Mouse (Mus musculus): ENCODE data around the gene Spg11.

The Spg11 gene

GRCm38 (mm10) chr2:122117961-122118958 lies at the start of gene Spg11:
Gene Spg11 (minus strand): TSS chr2:122118386.
- DNase-seq (ENCODE audit: low spot score), result peak; percentile 97

- no peak for DNase-seq (ENCODE audit: low spot score)
Observed at GRCm38 (mm10) chr2:122164293-122164692, 46.1 kb upstream of the Spg11 start.

- DNase-seq (ENCODE audit: low spot score), result no peak
Observed at GRCm38 (mm10) chr2:122163430-122164195, 45.4 kb upstream of the Spg11 start.

- DNase-seq (ENCODE audit: low spot score), result no peak
Observed at GRCm38 (mm10) chr2:122162529-122162928, 44.3 kb upstream of the Spg11 start.

DNA sequence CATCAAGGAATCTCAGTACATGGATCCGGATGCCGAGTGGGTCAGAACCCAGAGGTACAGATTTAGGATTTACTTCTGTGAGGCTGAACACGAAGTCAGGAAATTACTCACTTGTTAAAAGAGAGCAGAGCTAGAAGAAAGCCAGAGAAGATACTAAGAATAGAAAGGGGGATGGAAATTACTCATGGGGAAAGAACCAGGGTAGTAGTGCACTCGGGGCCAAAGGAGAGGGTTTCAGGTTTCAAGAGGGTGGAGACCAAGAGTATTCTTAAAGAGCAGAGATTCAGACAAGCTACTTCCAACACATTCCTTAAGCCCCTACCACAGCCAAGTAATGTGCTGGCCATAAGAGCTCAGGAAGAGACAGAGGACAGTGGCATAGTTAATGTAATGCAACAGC lies 43.4 kb upstream of the Spg11 start:
- DNase-seq (ENCODE audit: low spot score), result no peak

- DNase-seq (ENCODE audit: low spot score), result peak; percentile 51
Observed at GRCm38 (mm10) chr2:122160680-122161079, 42.5 kb upstream of the Spg11 start, which contains the start of gene Trim69. Gene Trim69 (plus strand): TSS chr2:122160700.

GRCm38 (mm10) chr2:122159667-122160066 lies 41.5 kb upstream of the Spg11 start:
- DNase-seq (ENCODE audit: low spot score), result no peak

DNA sequence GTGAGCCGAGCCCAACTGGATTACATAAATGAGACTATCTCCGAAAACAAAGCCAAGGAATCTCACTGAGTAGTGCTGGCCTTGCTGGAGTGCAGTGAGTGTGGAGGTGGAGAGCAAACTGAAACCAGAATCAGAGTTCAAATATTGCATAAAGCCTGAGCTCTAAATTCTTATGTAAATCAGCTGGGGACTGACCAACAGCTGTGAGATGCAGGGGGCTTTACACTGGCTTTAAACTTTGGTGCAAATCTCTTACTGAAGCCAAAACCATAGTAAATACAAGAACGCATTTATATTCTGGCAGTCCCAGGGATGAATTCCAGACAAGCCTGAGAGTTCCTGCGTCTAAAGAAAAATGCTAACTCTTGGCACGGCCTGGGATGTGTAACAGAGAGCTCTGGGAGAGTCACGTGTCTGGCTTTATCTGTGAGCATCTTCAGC lies 40.2 kb upstream of the Spg11 start:
- DNase-seq (ENCODE audit: low spot score), result no peak

GRCm38 (mm10) chr2:122157561-122157960 lies 39.4 kb upstream of the Spg11 start:
- no peak for DNase-seq (ENCODE audit: low spot score)

DNA sequence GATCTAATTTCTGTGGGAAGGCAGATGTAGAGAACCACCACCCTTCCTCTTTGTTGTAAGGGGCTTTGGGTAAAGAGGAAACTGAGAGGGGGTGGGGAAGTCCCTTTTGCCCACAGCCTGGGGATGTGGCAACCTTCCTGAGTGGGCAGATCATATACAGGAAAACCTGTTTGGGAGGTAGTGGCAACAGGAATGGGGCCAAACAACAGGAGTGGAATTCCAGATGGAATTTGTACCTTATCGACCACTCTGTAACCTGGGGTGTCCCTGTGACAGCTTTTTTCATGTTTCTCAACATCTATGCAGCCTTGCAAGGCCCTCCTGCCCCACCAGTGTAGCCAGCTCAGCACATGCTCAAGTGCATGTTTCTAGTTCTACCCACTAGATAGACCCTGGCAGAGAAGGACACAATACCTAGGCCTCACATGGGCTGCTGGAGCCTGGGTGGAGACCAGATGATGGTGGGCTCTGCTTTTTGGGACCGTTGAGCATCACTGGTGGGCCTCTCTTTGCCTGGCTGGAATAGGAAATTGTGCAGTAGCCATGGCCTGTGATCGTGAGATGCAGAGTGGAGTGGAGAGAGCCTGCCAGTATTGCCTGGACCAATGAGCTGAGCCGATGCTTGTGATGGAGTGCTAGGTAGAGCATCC lies 38.0 kb upstream of the Spg11 start:
- no peak for DNase-seq (ENCODE audit: low spot score)

- DNase-seq (ENCODE audit: low spot score), result no peak
Observed at GRCm38 (mm10) chr2:122155292-122155691, 37.1 kb upstream of the Spg11 start.

DNA sequence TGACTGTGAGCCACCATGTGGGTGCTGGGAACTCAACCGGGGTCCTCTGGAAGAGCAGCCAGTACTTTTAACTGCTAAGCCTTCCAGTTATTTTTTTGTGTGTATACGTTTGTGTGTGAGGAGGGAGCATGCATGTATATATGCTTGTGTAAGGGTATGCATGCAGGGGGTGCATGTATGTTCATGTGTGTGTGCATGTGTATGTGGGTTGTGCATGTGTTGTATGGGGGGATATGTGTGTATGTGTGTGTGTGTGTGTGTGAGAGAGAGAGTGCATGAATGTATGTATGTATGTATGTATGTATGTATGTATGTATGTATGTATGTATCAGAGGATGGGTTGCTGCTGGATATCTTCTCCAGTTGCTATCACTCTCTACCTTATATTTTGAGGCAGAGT lies 36.3 kb upstream of the Spg11 start:
- DNase-seq (ENCODE audit: low spot score), result no peak

GRCm38 (mm10) chr2:122153681-122154365 lies 35.6 kb upstream of the Spg11 start:
- DNase-seq (ENCODE audit: low spot score), result no peak

DNA sequence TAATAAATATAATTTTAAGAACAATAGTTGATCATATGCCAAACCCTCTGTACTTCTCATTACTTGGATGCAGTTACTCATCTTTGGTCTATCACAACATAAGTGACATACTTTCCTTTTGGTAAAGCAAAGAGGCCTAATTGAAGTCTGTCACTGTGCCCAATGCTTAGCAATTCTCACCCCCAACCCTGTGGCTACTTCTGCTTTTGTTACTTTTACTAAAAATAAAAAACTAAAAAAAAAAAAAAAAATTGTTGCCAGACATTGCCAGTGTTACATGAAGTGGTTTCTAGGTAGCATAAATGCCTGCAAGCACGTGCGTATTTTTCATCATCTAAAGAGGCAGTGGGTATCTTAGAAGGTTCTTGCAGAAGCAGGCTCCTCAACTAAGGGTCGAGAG lies 34.7 kb upstream of the Spg11 start:
- no peak for DNase-seq (ENCODE audit: low spot score)

- no peak for DNase-seq (ENCODE audit: low spot score)
Observed at GRCm38 (mm10) chr2:122151221-122151620, 33.0 kb upstream of the Spg11 start.

- no peak for DNase-seq (ENCODE audit: low spot score)
Observed at GRCm38 (mm10) chr2:122149716-122150115, 31.5 kb upstream of the Spg11 start.

DNA sequence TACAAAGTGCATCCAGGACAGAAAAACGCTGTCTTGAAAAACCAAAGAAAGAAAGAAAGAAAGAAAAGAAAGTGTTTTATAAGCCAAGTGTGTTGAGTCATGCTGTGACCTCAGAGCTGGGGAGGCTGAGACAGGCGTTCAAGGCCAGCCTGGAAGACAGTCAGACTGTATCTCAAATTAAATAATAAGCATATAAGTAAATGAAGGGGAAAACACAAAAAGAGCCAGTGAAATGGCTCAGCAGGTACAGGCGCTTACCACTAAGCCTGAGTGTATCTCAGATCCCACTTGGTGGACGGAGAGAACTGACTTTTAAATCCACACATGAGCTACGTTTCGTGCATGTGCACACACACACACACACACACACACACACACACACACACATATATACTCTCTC lies 31.1 kb upstream of the Spg11 start:
- DNase-seq (ENCODE audit: low spot score), result no peak

DNA sequence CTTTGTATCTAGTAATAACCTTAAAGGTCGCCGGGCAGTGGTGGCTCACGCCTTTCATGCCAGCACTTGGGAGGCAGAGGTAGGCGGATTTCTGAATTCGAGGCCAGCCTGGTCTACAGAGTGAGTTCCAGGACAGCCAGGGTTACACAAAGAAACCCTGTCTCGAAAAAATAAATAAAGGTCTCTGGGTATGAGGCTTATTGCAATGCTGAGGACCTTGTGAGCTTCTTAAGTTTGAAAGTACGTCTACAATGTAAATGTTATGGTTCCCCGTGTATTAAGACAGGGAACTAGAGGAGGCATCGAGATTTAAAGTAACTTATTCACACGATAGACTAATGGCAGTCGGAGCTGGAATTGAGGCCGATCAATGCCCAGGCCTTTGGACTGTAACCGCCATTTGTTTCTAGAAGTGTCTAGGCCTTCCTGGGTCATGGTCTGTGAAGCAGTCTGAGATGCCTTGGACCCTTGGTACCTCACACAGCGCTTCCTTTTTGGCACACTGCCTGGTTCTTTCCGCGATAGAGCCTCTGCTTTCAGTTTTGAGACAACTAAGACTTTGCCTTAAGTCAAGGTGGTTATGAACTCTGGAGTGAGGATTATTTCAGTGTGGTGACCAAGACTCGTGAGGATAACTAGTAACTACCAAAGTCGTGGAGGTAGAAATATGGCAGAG lies 30.2 kb upstream of the Spg11 start:
- DNase-seq (ENCODE audit: low spot score), result no peak

- peak; percentile 92 for DNase-seq (ENCODE audit: low spot score)
Observed at GRCm38 (mm10) chr2:122147508-122148241, 29.5 kb upstream of the Spg11 start, which contains the start of gene B2m. Gene B2m (plus strand): TSS chr2:122147686.

GRCm38 (mm10) chr2:122146687-122147086 lies 28.5 kb upstream of the Spg11 start:
- DNase-seq (ENCODE audit: low spot score), result no peak

All from left cerebral cortex, adult 11 months (tissue).